In the genomic region with DNA sequence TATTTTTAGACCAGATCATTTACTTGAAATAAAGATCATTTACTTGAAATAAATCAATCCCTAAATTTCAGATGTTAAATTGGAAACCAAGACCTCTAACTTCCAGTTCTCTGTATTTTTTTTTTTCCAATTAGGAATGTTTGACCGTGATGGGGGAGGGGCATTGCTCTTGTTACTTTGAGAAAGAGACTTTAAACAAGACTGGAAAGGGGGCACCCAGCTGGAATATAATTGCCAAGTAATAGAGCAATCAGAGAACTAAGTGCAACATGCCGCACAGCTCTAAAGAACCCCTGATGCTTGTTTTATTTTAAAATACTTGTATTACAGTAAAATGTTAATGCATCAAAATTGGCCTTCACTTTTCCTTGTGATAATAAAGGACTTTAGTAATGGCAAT, we compare ENCODE assay signal across 22 mouse cellular contexts. TPM values are rescaled to one million over a fixed set of nuclear protein-coding genes. Genes with fewer than 3 reads are reported as not detected.
"Had no signal": no experiment of that assay in that cellular context is flagged by ENCODE, and none has a peak within 500 bp of the region (broad histone marks: within the 10 kb centered on the region; RNA-seq: fewer than 3 reads in every experiment).

No protein-coding gene starts in this region.

- H3K36me3 ChIP-seq: midbrain, embryonic 13.5 days; midbrain, embryonic 15.5 days; neural tube, embryonic 12.5 days; stomach, embryonic 15.5 days had no signal

- H3K27ac ChIP-seq: macrophage; midbrain, embryonic 13.5 days; midbrain, embryonic 15.5 days; neural tube, embryonic 12.5 days; stomach, embryonic 15.5 days; stomach, postnatal 0 days had no signal

- H3K4me2 ChIP-seq: lung, embryonic 14.5 days; midbrain, embryonic 11.5 days; midbrain, embryonic 13.5 days; neural tube, embryonic 12.5 days; stomach, embryonic 15.5 days had no signal

- DNase-seq: lung, adult 18-20 months; lung, embryonic 14.5 days; lung, postnatal 10 days; lung, postnatal 36 days; right cerebral cortex, postnatal 14 days; thymus, adult 2 months; thymus, postnatal 25 days; thymus, postnatal 4 days had no signal

- H3K4me3 ChIP-seq: megakaryocyte, embryonic 14.5 days; midbrain, embryonic 13.5 days; midbrain, embryonic 15.5 days; neural tube, embryonic 12.5 days; stomach, embryonic 15.5 days had no signal

- H3K4me1 ChIP-seq: stomach, embryonic 15.5 days had no signal

- ATAC-seq: midbrain, embryonic 13.5 days; midbrain, embryonic 15.5 days had no signal

- H3K9me3 ChIP-seq: midbrain, embryonic 13.5 days; midbrain, embryonic 15.5 days; neural tube, embryonic 12.5 days; stomach, embryonic 15.5 days had no signal

- H3K9ac ChIP-seq: lung, embryonic 14.5 days; midbrain, embryonic 13.5 days; midbrain, embryonic 15.5 days; neural tube, embryonic 12.5 days; stomach, embryonic 15.5 days had no signal

RNA-seq across cellular contexts. Expression of gene Htr1a, which starts 4.3 kb away (rescaled TPM):
- total RNA-seq: megakaryocyte progenitor cell, adult 5-6 weeks; monocyte, adult 5-6 weeks; neutrophil, adult 5-6 weeks had no signal
- polyA plus RNA-seq: lung, embryonic 14.5 days; lung, embryonic 16.5 days; macrophage; spleen, adult 2 months; stomach, postnatal 0 days; urinary bladder, adult 2 months had no signal
